Mouse (Mus musculus) urinary bladder, adult 18-20 months (tissue): ENCODE data around the gene Panx3.

Experiments
- DNase-seq, 2 experiments: peaks; one replicate each; pipeline ENCODE4 v3.0.0; 2022; ENCODE audit warnings: low spot score in 2 of 2, mixed read lengths in 2 of 2

Gene Panx3

DNA sequence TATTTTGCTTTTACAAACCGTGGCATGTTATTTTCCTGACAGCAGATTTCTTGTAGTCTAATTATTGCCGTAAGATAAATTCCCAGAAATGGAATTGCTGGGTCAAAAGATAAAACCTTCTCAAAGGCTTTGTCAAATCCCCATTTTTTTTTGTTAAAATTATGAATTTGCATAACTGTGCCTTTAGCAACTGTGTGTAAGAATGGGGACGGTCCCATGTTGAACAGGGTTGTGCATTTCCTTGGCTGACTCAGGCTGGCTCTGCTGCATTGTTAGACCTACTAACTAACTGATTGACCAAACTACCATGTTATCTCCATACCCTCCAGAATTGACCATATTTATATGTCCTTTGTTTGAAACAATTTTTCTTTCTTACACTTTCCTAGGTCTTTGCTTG is 34.8 kb downstream of the Panx3 start:
- DNase-seq, result no peak

- DNase-seq, result no peak
These were observed 36.7 kb downstream of the Panx3 start for GRCm38 (mm10) chr9:37632305-37632704.

GRCm38 (mm10) chr9:37629941-37630340 is 39.1 kb downstream of the Panx3 start:
- no peak for DNase-seq

GRCm38 (mm10) chr9:37628581-37628980 is 40.5 kb downstream of the Panx3 start:
- DNase-seq, result no peak

GRCm38 (mm10) chr9:37627263-37627662 is 41.8 kb downstream of the Panx3 start:
- no peak for DNase-seq

DNA sequence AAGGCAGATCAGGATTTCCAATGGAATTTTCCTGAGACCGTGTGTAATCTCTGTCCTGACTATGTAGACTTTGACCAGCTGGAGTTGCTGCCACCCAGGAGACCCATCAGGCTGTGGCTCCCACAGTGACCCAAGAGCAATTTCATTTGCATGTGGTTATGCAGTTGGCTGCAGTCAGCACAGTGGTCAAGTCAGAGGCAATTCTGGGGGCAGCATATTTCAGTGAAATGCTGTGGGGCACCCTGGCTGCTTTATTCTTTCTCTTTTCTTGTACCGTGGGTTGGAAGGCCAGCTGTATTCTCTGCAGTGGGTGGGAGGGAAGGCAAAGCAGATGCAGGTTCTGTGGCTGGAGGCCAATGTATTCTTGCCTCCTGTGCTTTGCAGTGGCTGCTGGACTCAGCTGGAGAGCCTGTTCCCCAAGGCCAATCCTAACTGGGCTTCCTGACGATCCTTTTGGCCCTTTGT is 42.9 kb downstream of the Panx3 start:
- no peak for DNase-seq

GRCm38 (mm10) chr9:37625641-37626040 is 43.4 kb downstream of the Panx3 start:
- DNase-seq, result no peak

- no peak for DNase-seq
These were observed 43.9 kb downstream of the Panx3 start for GRCm38 (mm10) chr9:37625129-37625528.

- no peak for DNase-seq
These were observed 44.5 kb downstream of the Panx3 start for GRCm38 (mm10) chr9:37624502-37624901.

- no peak for DNase-seq
These were observed 45.1 kb downstream of the Panx3 start for GRCm38 (mm10) chr9:37623981-37624380.

DNA sequence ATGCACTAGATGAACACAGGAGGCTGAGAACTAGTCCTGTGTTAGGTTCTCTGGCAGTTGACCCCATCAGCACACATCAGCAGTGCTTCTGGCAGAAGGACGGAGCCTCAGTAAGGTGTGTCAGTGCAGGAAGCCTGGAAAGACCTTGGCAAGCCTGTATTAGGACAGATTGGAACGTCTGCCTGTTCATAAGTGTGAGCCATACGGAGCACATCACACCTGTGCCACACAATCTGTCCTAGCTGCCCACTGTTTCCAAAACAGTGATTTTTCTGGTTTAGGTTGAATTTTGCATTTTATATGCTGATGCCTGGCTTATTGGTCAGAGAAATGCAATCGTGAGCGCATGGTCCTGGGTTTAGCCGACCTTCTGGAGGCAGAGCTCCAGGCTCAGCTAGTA is 47.7 kb downstream of the Panx3 start:
- DNase-seq, result no peak

- peak in 1 of 2 experiments; percentile 14 for DNase-seq
These were observed 52.3 kb downstream of the Panx3 start for GRCm38 (mm10) chr9:37616770-37617169.

- no peak for DNase-seq
These were observed 53.8 kb downstream of the Panx3 start for GRCm38 (mm10) chr9:37615220-37615619.

DNA sequence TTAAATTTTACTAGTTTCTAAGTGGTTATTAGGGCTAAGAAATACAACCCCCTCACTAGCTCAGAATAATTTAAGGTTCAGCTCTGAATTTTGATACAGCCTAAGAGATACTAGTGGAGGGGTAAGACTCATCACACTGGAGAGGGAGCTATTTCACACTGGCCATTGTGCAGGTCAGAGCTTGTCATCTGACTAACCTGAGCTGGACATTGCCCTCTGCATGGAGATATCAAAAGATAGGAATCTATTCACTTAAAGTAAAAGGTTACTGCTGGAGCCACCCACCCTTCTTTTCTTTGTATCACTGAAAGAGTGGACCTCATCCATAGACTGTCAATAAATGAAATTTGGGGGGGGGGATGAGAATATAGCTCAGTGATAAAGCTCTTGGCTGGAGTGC is 54.7 kb downstream of the Panx3 start:
- no peak for DNase-seq

DNA sequence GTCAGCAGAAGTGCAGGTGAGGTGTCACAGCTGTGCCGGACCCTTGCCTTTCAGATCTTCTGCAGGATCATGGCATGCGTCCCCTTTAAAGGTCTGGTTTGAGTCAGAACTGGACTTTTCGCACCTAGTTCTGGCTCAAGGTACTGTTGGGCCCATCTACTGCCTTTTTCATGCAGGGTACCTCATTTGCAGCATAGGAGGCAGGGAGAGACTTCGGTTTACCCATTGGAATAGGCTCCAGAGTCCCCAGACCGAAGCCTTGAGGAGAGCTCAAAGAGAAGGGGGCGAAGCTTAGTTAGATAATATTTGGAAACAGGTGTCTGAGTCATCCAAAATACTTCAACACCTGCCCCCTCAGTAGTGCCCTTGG is 55.1 kb downstream of the Panx3 start:
- no peak for DNase-seq

DNA sequence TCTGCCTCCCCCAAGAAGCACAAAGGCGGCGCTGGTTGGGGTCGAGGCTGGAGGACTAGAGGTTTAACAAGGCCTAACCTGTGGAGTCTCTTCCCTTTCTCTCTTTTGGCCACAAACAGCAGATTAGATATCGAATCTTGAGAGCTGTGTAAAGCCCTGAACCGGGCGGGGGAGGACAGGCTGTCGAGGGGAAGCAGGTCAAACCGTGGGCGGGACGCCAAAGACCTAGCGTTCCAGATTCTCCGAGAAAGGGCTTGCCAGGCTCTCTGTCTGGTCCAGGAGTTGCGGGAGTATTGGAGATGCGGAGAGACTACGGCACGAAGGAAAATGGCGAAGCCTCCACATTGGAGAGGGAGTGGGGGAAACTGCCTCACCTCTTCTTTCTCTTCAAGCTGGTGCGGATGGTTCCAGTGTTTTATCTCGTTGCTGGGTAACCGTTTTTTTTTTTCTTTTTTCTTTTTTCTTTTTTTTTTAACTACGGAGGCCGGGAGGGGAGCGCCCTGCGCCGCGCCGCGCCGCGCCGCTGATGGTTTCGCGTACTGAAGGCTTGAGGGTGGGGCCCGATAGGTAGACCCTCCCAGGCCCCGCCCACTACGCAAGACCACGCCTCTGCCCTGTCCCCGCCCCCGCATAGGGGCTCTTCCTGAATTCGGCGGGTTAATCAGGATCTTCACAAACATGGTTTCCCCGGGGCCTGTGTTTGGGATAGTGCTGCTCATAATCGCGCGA is 55.7 kb downstream of the Panx3 start, which contains the start of gene Spa17:
TSS of gene Spa17 (minus strand) at position 541 of the 729 bp plus-strand sequence.
- peak; percentile 84 to 87 for DNase-seq
